Mouse (Mus musculus) hindbrain, embryonic 16.5 days (tissue): ENCODE measurements around the gene Rps6. TPM values are rescaled to one million over a fixed set of nuclear protein-coding genes. Genes with fewer than 3 reads are reported as not detected.

Experiments
- ATAC-seq: fragments of 200-750 bp; cut with Nextera tagmentation; 2 replicates; pipeline ENCODE4 v1.8.0; 2017; ENCODE audit warnings: moderate TSS enrichment, moderate library complexity
- H3K27ac ChIP-seq: fragments of 300-500 bp; sonication (generic); 2 replicates; pipeline ENCODE4 v1.5.1; 2014; ENCODE audit warnings: low read depth, mild to moderate bottlenecking, control low read depth, low read length, moderate library complexity
- H3K27me3 ChIP-seq: fragments of 300-500 bp; sonication (generic); replicated peaks from 2 replicates; pipeline ENCODE4 v1.6.1; 2014; ENCODE audit warnings: low read length; ENCODE audit not compliant: control insufficient read depth, insufficient read depth
- H3K36me3 ChIP-seq: fragments of 300-500 bp; sonication (generic); 2 replicates; pipeline ENCODE4 v1.6.1; 2014; ENCODE audit warnings: mild to moderate bottlenecking, low read length, moderate library complexity, mixed read lengths; ENCODE audit not compliant: control insufficient read depth, insufficient read depth
- H3K4me1 ChIP-seq: fragments of 300-500 bp; sonication (generic); 2 replicates; pipeline ENCODE4 v1.6.1; 2014; ENCODE audit warnings: low read depth, low read length; ENCODE audit not compliant: control insufficient read depth, insufficient read depth
- H3K4me2 ChIP-seq: fragments of 300-500 bp; sonication (generic); 2 replicates; pipeline ENCODE4 v1.6.1; 2014; ENCODE audit warnings: mild to moderate bottlenecking, low read length, control low read depth, moderate library complexity
- H3K4me3 ChIP-seq: fragments of 300-500 bp; sonication (generic); 2 replicates; pipeline ENCODE4 v1.5.1; 2014; ENCODE audit warnings: mild to moderate bottlenecking, low read length, control low read depth, moderate library complexity
- H3K9ac ChIP-seq: fragments of 300-500 bp; sonication (generic); 2 replicates; pipeline ENCODE4 v1.6.1; 2014; ENCODE audit warnings: low read depth, mild to moderate bottlenecking, control low read depth, low read length, moderate library complexity
- H3K9me3 ChIP-seq: fragments of 300-500 bp; sonication (generic); 2 replicates; pipeline ENCODE4 v1.6.1; 2014; ENCODE audit warnings: mild to moderate bottlenecking, low read length, moderate library complexity; ENCODE audit not compliant: control insufficient read depth
- WGBS: fragments of 180-500 bp; shearing (Covaris S2); extraction: QIAGEN DNeasy Blood & Tissue Kit; methylation state at CpG from one replicate; pipeline ENCODE4 v1.1.7; 2014; 5-methylcytosine and 5-hydroxymethylcytosine counted together
- polyA plus RNA-seq: library from polyadenylated mRNA; unstranded; fragments of >200 nt; fragmentation: Nextera tagmentation; extraction: Ambion mirVana; gene quantifications from 2 replicates; pipeline ENCODE4 v1.2.1, GENCODE M21; 2015

The Rps6 gene
- polyA plus RNA-seq, 1 experiment from 2014 or later = 300 TPM

DNA sequence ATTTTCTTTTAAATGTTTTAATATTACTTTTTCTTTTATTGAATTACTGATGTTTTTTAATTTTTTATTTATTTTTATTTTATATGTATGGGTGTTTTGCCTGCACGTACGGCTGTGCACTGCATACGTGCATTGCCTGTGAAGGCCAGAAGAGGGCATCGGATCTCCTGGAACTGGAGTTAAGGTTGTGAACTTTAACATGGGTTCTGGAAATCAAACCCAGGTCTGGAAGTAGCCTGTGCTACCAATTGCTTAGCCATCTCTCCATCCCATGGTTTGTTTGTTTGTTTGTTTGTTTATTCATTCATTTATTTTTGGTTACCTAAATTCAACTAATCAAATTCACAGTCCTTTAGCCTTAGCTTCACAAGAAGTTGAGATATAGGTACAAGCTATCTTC, 27.7 kb upstream of the Rps6 start:
- no peak for ATAC-seq
- no peaks in the 10 kb centered on the region for H3K4me1 ChIP-seq
- no peak overlapping the region for H3K4me3 ChIP-seq
- no peak overlapping the region for H3K27ac ChIP-seq
- WGBS = 47% methylated on average over 4 of the region's 4 CpGs
- no peak overlapping the region for H3K9ac ChIP-seq
- H3K4me2 ChIP-seq = no peak overlapping the region
- no peaks in the 10 kb centered on the region for H3K27me3 ChIP-seq
- no peaks in the 10 kb centered on the region for H3K36me3 ChIP-seq
- no peaks in the 10 kb centered on the region for H3K9me3 ChIP-seq

DNA sequence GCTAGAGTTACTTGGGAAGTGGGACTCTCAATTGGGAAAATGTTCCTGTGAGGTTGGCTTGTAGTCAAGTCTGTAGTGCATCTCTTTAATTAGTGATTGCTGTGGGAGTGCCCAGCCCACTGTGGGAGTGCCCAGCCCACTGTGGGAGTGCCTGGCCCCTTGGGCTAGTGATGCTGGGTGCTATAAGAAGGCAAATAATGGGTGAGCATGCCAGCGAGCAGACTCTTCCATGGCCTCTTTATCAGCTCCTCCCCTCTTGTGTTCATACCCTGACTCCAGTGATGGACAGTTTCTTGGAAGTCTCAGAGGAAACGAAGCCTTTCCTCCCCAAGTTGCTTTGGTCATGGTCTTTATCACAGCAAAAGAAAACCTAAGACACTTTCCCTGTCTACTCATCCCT, 25.2 kb upstream of the Rps6 start:
- WGBS = 61% methylated on average over 2 of the region's 2 CpGs
- H3K9me3 ChIP-seq = no peaks in the 10 kb centered on the region
- ATAC-seq = no peak

DNA sequence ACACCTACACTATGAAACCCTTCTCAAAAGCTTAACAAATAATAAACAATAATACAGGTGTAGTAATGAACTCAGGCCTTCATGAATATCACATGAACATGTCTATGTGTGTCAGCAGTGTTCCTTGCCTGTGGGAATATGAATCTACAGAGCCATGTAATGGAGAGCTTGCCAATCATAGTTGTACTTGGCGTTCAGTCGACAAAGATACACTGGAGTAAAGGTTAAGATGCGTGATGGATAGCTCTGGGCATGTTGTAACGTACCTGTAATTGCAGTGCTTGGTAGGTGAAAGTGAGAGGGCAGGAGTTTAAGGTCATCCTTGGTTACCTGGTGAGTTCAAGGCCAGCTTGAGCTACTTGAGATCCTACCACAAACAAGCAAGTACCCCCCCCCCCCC, 24.0 kb upstream of the Rps6 start:
- no peaks in the 10 kb centered on the region for H3K4me1 ChIP-seq
- H3K4me3 ChIP-seq = no peak overlapping the region
- 86% methylated on average over 4 of the region's 4 CpGs for WGBS
- no peaks in the 10 kb centered on the region for H3K27me3 ChIP-seq
- H3K27ac ChIP-seq = no peak overlapping the region
- no peak for ATAC-seq
- H3K9ac ChIP-seq = no peak overlapping the region
- no peak overlapping the region for H3K4me2 ChIP-seq
- H3K36me3 ChIP-seq = no peaks in the 10 kb centered on the region
- no peaks in the 10 kb centered on the region for H3K9me3 ChIP-seq

More for the DNA sequence above, 25.2 kb upstream of the Rps6 start:
- no peak overlapping the region for H3K27ac ChIP-seq
- no peak overlapping the region for H3K4me3 ChIP-seq
- H3K4me1 ChIP-seq = no peaks in the 10 kb centered on the region
- H3K36me3 ChIP-seq = no peaks in the 10 kb centered on the region
- H3K4me2 ChIP-seq = no peak overlapping the region
- H3K27me3 ChIP-seq = no peaks in the 10 kb centered on the region
- no peak overlapping the region for H3K9ac ChIP-seq

DNA sequence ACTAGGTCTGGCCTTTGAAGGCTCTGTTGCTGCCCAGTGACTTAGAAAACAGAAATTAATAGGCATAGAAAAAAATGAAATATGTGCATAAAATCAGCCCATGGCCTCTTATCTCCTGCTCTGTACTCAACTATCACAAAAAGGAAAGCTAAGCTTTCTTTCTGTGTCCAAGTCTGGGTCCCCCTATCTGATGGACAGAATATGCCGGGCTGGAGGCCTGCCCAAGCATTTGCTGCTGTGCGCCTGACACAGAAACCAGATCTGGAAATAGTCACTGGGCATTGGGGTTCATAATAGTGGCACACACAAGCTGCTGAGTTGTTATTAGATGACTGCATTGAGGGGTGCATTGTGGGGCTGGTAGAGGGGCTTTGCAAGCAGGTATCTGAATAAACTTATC, 22.3 kb upstream of the Rps6 start:
- no peaks in the 10 kb centered on the region for H3K27me3 ChIP-seq
- no peaks in the 10 kb centered on the region for H3K9me3 ChIP-seq
- WGBS = 98% methylated on average over 2 of the region's 2 CpGs
- no peak overlapping the region for H3K9ac ChIP-seq
- peaks cover 7% of the 10 kb centered on the region; the same call in 1 of the 2 replicates for H3K4me1 ChIP-seq
- no peak overlapping the region for H3K4me2 ChIP-seq
- no peak overlapping the region for H3K27ac ChIP-seq
- H3K36me3 ChIP-seq = no peaks in the 10 kb centered on the region
- no peak for ATAC-seq
- no peak overlapping the region for H3K4me3 ChIP-seq

DNA sequence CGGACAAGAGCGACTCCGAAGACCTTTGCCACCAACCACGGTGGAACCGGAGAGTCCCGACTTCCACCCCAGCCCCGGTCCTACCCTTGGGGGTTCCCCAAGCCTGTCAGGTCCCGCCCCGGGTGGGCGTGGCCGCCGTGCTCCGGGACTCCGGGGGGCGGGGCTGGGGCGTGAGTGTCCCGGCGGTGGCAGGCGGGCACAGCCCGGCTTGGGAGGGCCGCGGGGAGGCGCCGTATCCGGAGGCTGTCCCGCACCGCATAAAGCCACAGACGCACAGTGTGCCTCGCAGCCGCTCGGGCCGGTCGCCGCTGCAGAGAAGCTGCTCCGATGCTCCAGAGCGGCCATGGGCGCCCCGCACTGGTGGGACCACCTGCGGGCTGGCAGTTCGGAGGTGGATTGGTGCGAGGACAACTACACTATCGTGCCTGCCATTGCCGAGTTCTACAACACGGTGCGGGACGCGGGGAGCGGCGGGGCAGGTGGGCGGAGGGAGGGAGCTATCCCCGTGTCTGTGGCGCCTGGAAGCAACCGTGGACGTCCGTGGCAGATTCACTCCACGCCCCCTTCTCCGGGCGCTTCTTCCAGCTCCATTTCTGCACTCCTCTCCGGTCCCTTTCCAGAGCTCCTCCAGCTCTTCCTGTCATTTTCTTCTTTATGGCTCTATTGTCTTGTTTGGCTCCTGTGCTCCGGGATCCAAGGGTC, 17.1 kb upstream of the Rps6 start, which contains the start of gene Acer2:
Gene Acer2, plus strand, starts transcription at position 251 of the 702 bp plus-strand sequence.
- peak within 1 kb of the TSS; percentile 62 for H3K4me3 ChIP-seq
- no peaks in the 10 kb centered on the region for H3K27me3 ChIP-seq
- H3K27ac ChIP-seq = no peak within 1 kb of the TSS
- peak within 1 kb of the TSS; percentile 87 for H3K4me2 ChIP-seq
- peak within 1 kb of the TSS; percentile 76 for H3K9ac ChIP-seq
- WGBS = under 1% methylated on average over 59 of the region's 60 CpGs
- no peaks in the 10 kb centered on the region for H3K9me3 ChIP-seq
- H3K4me1 ChIP-seq = peaks cover 7% of the 10 kb centered on the region; the same call in 1 of the 2 replicates
- ATAC-seq = peak; percentile 95
- no peaks in the 10 kb centered on the region for H3K36me3 ChIP-seq

DNA sequence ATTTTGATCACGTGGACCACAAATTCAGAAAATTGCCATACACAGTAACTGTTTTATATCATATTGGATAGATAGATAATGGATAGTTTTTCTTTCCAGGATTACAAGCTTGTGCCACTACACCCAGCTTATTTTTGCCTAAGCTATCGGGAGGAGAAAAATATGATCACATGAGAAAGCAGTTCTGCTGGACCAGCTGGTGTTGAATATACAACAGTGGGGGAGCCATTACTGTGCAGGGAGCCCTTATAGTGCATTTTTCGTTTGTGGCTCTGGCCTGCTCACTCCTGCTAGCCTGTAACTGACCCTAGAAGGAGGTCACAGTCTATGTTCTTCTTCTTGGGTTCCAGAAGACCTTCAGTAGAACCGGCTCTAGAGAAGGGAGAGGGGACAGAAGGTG, 15.9 kb upstream of the Rps6 start:
- H3K36me3 ChIP-seq = no peaks in the 10 kb centered on the region
- H3K9ac ChIP-seq = no peak overlapping the region
- WGBS = 46% methylated on average over 4 of the region's 4 CpGs
- no peaks in the 10 kb centered on the region for H3K27me3 ChIP-seq
- H3K4me3 ChIP-seq = no peak overlapping the region
- peaks cover 7% of the 10 kb centered on the region; the same call in 1 of the 2 replicates for H3K4me1 ChIP-seq
- no peaks in the 10 kb centered on the region for H3K9me3 ChIP-seq
- ATAC-seq = no peak
- H3K27ac ChIP-seq = no peak overlapping the region
- H3K4me2 ChIP-seq = no peak overlapping the region

DNA sequence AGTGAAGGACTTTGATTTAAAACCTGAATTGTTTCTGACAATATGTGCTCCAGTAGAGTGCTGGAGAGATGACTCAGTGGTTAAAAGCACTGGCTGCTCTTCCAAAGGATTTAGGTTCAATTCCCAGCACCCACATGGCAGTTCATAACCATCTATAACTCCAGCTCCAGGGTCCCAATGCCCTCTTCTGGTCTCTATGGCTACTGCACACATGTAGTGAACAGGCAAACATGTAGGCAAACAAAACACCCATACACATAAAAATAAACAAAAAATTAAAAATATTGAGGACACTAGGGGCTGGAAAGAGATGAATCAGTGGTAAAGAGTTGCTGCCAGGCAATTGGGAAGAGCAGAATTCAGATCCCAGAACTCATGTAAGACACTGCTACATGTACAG, 14.8 kb upstream of the Rps6 start:
- Histone ChIP-seq H3K4me3 (no peak overlapping the region), H3K27me3 (no peaks in the 10 kb centered on the region), H3K27ac (no peak overlapping the region), H3K4me2 (no peak overlapping the region), H3K36me3 (no peaks in the 10 kb centered on the region), H3K9ac (no peak overlapping the region), H3K9me3 (no peaks in the 10 kb centered on the region), H3K4me1 (peaks cover 7% of the 10 kb centered on the region; the same call in 1 of the 2 replicates)
- ATAC-seq = no peak

DNA sequence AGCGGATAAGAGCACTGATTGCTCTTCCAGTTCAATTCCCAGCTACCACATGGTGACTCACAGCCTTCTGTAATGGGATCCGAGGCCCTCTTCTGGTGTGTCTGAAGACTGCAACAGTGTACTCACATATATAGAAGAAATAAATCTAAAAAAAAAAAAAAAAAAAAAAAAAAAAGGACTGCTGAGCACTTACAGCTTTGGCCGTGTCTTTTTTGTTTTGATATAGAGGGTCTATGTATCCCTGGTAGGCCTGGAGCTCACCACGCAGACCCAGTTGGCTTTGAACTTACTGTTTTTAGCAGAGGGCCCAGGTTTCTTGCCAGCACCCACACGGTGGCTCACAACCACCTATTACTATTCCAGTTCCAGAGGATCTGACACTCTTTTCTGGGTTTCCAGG, 6.9 kb upstream of the Rps6 start:
- H3K4me3 ChIP-seq = no peak overlapping the region
- no peaks in the 10 kb centered on the region; the same call in 1 of the 2 replicates for H3K27me3 ChIP-seq
- 89% methylated on average over 5 of the region's 5 CpGs for WGBS
- no peak overlapping the region for H3K4me2 ChIP-seq
- no peaks in the 10 kb centered on the region for H3K36me3 ChIP-seq
- no peak overlapping the region for H3K27ac ChIP-seq
- no peaks in the 10 kb centered on the region for H3K4me1 ChIP-seq
- H3K9ac ChIP-seq = no peak overlapping the region
- no peaks in the 10 kb centered on the region for H3K9me3 ChIP-seq
- ATAC-seq = no peak

DNA sequence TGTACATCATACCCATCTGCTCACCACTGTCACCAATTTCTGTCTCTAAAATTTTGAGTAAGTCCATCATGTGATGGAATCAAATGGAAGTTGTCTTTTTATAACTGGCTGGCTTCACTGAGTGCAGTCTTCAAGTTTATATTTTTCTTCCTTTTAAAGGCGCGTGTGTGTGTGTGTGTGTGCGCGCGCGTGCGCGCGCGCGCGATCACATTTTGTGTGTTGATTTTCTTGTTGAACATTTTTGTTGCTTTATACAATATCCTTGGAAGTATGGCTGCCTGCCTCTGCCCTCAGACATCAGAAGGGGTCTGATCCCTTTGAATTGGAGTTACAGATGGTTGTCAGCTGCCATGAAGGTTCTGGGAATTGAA, 843 bp upstream of the Rps6 start:
- WGBS = 55% methylated on average over 12 of the region's 12 CpGs
- no peaks in the 10 kb centered on the region for H3K27me3 ChIP-seq
- H3K4me1 ChIP-seq = peaks cover 15% of the 10 kb centered on the region; the same call in 1 of the 2 replicates
- peak overlapping the region; percentile 86 for H3K4me2 ChIP-seq
- no peaks in the 10 kb centered on the region for H3K9me3 ChIP-seq
- peak overlapping the region; percentile 91 for H3K4me3 ChIP-seq
- peak overlapping the region; percentile 95 for H3K27ac ChIP-seq
- H3K36me3 ChIP-seq = peaks cover 13% of the 10 kb centered on the region
- ATAC-seq = no peak
- peak overlapping the region; percentile 89 for H3K9ac ChIP-seq
